Mouse (Mus musculus) forebrain, embryonic 12.5 days (tissue): ENCODE measurements around the gene Trim71. TPM values are rescaled to one million over a fixed set of nuclear protein-coding genes. Genes with fewer than 3 reads are reported as not detected.
"Not testable (repeated sequence)": the region's sequence is repeated elsewhere in the genome, so short reads cannot be mapped to it uniquely, and the experiment has no call there.

ENCODE experiments used
- ATAC-seq: fragments of 200-750 bp; cut with Nextera tagmentation; 2 replicates; pipeline ENCODE4 v1.8.0; 2017; ENCODE audit warnings: moderate TSS enrichment; ENCODE audit not compliant: low FRiP score
- H3K27ac ChIP-seq: fragments of 300-500 bp; sonication (generic); 2 replicates; pipeline ENCODE4 v1.5.1; 2016; ENCODE audit warnings: mild to moderate bottlenecking
- H3K27me3 ChIP-seq: fragments of 300-500 bp; sonication (generic); 2 replicates; pipeline ENCODE4 v1.6.1; 2016; ENCODE audit warnings: mild to moderate bottlenecking
- H3K36me3 ChIP-seq: fragments of 300-500 bp; sonication (generic); replicated peaks from 2 replicates; pipeline ENCODE4 v1.6.1; 2016; ENCODE audit warnings: mild to moderate bottlenecking
- H3K4me1 ChIP-seq: fragments of 300-500 bp; sonication (generic); 2 replicates; pipeline ENCODE4 v1.6.1; 2016
- H3K4me2 ChIP-seq: fragments of 300-500 bp; sonication (generic); 2 replicates; pipeline ENCODE4 v1.6.1; 2016; ENCODE audit warnings: mild to moderate bottlenecking, moderate library complexity
- H3K4me3 ChIP-seq: fragments of 300-500 bp; sonication (generic); replicated peaks from 2 replicates; pipeline ENCODE4 v1.5.1; 2016; ENCODE audit warnings: mild to moderate bottlenecking
- H3K9ac ChIP-seq: fragments of 300-500 bp; sonication (generic); 2 replicates; pipeline ENCODE4 v1.6.1; 2016; ENCODE audit warnings: mild to moderate bottlenecking
- H3K9me3 ChIP-seq: fragments of 300-500 bp; sonication (generic); 2 replicates; pipeline ENCODE4 v1.6.1; 2016
- WGBS: fragments of 180-500 bp; shearing (Covaris S2); methylation state at CpG from one replicate; pipeline ENCODE4 v1.1.7; 2016; 5-methylcytosine and 5-hydroxymethylcytosine counted together
- polyA plus RNA-seq: library from polyadenylated mRNA; unstranded; fragments of >200 nt; fragmentation: Nextera tagmentation; extraction: Ambion mirVana; gene quantifications from 2 replicates; pipeline ENCODE4 v1.2.1, GENCODE M21; 2016

Gene Trim71
- polyA plus RNA-seq, 1 experiment from 2014 or later: 0.52 TPM

- no peak for ATAC-seq
These were observed 30.3 kb downstream of the Trim71 start for GRCm38 (mm10) chr9:114533848-114534247.

GRCm38 (mm10) chr9:114531276-114531675 lies 32.9 kb downstream of the Trim71 start:
- no peak overlapping the region for H3K4me3 ChIP-seq
- 0 out of 2 replicates have a peak, but pooled peaks cover 3% of the 10 kb centered on the region for H3K27me3 ChIP-seq
- WGBS: 32% methylated on average over 11 of the region's 11 CpGs
- H3K36me3 ChIP-seq: no peaks in the 10 kb centered on the region
- H3K4me1 ChIP-seq: peaks cover 27% of the 10 kb centered on the region
- no peak overlapping the region for H3K9ac ChIP-seq
- no peak for ATAC-seq
- H3K4me2 ChIP-seq: no peak overlapping the region
- no peaks in the 10 kb centered on the region for H3K9me3 ChIP-seq
- no peak overlapping the region for H3K27ac ChIP-seq

More at GRCm38 (mm10) chr9:114533848-114534247, 30.3 kb downstream of the Trim71 start:
- no peak overlapping the region for H3K27ac ChIP-seq
- WGBS: 77% methylated on average over 4 of the region's 4 CpGs
- peaks cover 22% of the 10 kb centered on the region for H3K4me1 ChIP-seq
- no peaks in the 10 kb centered on the region for H3K36me3 ChIP-seq
- H3K9ac ChIP-seq: no peak overlapping the region
- H3K27me3 ChIP-seq: 0 out of 2 replicates have a peak, but pooled peaks cover 3% of the 10 kb centered on the region
- no peaks in the 10 kb centered on the region for H3K9me3 ChIP-seq
- no peak overlapping the region for H3K4me2 ChIP-seq
- no peak overlapping the region for H3K4me3 ChIP-seq

- Histone ChIP-seq H3K27ac (no peak overlapping the region), H3K36me3 (no peaks in the 10 kb centered on the region), H3K27me3 (0 out of 2 replicates have a peak, but pooled peaks cover 3% of the 10 kb centered on the region), H3K4me3 (no peak overlapping the region), H3K9me3 (no peaks in the 10 kb centered on the region), H3K4me1 (peaks cover 40% of the 10 kb centered on the region), H3K9ac (no peak overlapping the region), H3K4me2 (no peak overlapping the region)
- no peak for ATAC-seq
- 39% methylated on average over 9 of the region's 9 CpGs for WGBS
These were observed 35.5 kb downstream of the Trim71 start for GRCm38 (mm10) chr9:114528680-114529048.

- no peak overlapping the region for H3K4me3 ChIP-seq
- H3K27ac ChIP-seq: no peak overlapping the region
- ATAC-seq: peak; percentile 64
- H3K27me3 ChIP-seq: 0 out of 2 replicates have a peak, but pooled peaks cover 3% of the 10 kb centered on the region
- peaks cover 40% of the 10 kb centered on the region for H3K4me1 ChIP-seq
- WGBS: 7% methylated on average over 17 of the region's 17 CpGs
- no peaks in the 10 kb centered on the region for H3K36me3 ChIP-seq
- no peaks in the 10 kb centered on the region for H3K9me3 ChIP-seq
- H3K9ac ChIP-seq: no peak overlapping the region
- peak overlapping the region; percentile 31 for H3K4me2 ChIP-seq
These were observed 36.0 kb downstream of the Trim71 start for GRCm38 (mm10) chr9:114527992-114528679.

GRCm38 (mm10) chr9:114527085-114527484 lies 37.1 kb downstream of the Trim71 start:
- Histone ChIP-seq H3K4me3 (0 out of 2 replicates have a peak overlapping the region, but pooled peaks have one; percentile 10), H3K27ac (peak overlapping the region; percentile 26; the same call in 1 of the 2 replicates), H3K36me3 (no peaks in the 10 kb centered on the region), H3K9me3 (no peaks in the 10 kb centered on the region), H3K4me2 (peak overlapping the region; percentile 42), H3K9ac (no peak overlapping the region), H3K27me3 (0 out of 2 replicates have a peak, but pooled peaks cover 3% of the 10 kb centered on the region), H3K4me1 (peaks cover 40% of the 10 kb centered on the region)
- ATAC-seq: peak; percentile 53
- 2% methylated on average over 16 of the region's 16 CpGs for WGBS

- no peak for ATAC-seq
- peaks cover 40% of the 10 kb centered on the region for H3K4me1 ChIP-seq
- H3K9me3 ChIP-seq: no peaks in the 10 kb centered on the region
- H3K27ac ChIP-seq: peak overlapping the region; percentile 26; the same call in 1 of the 2 replicates
- H3K36me3 ChIP-seq: no peaks in the 10 kb centered on the region
- WGBS: 8% methylated on average over 8 of the region's 8 CpGs
- 0 out of 2 replicates have a peak overlapping the region, but pooled peaks have one; percentile 10 for H3K4me3 ChIP-seq
- H3K27me3 ChIP-seq: 0 out of 2 replicates have a peak, but pooled peaks cover 3% of the 10 kb centered on the region
- peak overlapping the region; percentile 42 for H3K4me2 ChIP-seq
- H3K9ac ChIP-seq: no peak overlapping the region
These were observed 37.6 kb downstream of the Trim71 start for GRCm38 (mm10) chr9:114526581-114526980.

- no peak for ATAC-seq
- Histone ChIP-seq H3K9me3 (no peaks in the 10 kb centered on the region), H3K36me3 (no peaks in the 10 kb centered on the region), H3K27ac (no peak overlapping the region; the same call in 1 of the 2 replicates), H3K4me2 (peak overlapping the region; percentile 8), H3K27me3 (0 out of 2 replicates have a peak, but pooled peaks cover 3% of the 10 kb centered on the region), H3K4me1 (peaks cover 34% of the 10 kb centered on the region), H3K9ac (no peak overlapping the region), H3K4me3 (no peak overlapping the region)
- 12% methylated on average over 8 of the region's 8 CpGs for WGBS
These were observed 38.3 kb downstream of the Trim71 start for GRCm38 (mm10) chr9:114525891-114526290.

GRCm38 (mm10) chr9:114525073-114525633 lies 39.0 kb downstream of the Trim71 start:
- WGBS: 91% methylated on average over 14 of the region's 15 CpGs
- H3K27ac ChIP-seq: no peak overlapping the region

GRCm38 (mm10) chr9:114522501-114522900 lies 41.7 kb downstream of the Trim71 start:
- 0 out of 2 replicates have a peak, but pooled peaks cover 3% of the 10 kb centered on the region for H3K27me3 ChIP-seq
- no peak overlapping the region for H3K9ac ChIP-seq
- no peak overlapping the region for H3K4me2 ChIP-seq
- WGBS: 89% methylated on average over 9 of the region's 9 CpGs
- H3K9me3 ChIP-seq: no peaks in the 10 kb centered on the region
- no peak for ATAC-seq
- no peak overlapping the region for H3K27ac ChIP-seq
- H3K4me3 ChIP-seq: no peak overlapping the region
- H3K36me3 ChIP-seq: no peaks in the 10 kb centered on the region
- peaks cover 23% of the 10 kb centered on the region for H3K4me1 ChIP-seq

More at GRCm38 (mm10) chr9:114525073-114525633, 39.0 kb downstream of the Trim71 start:
- Histone ChIP-seq H3K9ac (no peak overlapping the region), H3K9me3 (no peaks in the 10 kb centered on the region), H3K4me3 (no peak overlapping the region), H3K27me3 (0 out of 2 replicates have a peak, but pooled peaks cover 3% of the 10 kb centered on the region), H3K4me1 (peaks cover 31% of the 10 kb centered on the region), H3K4me2 (no peak overlapping the region), H3K36me3 (no peaks in the 10 kb centered on the region)
- no peak for ATAC-seq

GRCm38 (mm10) chr9:114522041-114522440 lies 42.1 kb downstream of the Trim71 start:
- Histone ChIP-seq H3K4me2 (no peak overlapping the region), H3K4me3 (no peak overlapping the region), H3K27ac (no peak overlapping the region), H3K36me3 (no peaks in the 10 kb centered on the region), H3K9me3 (no peaks in the 10 kb centered on the region), H3K4me1 (peaks cover 20% of the 10 kb centered on the region), H3K27me3 (0 out of 2 replicates have a peak, but pooled peaks cover 2% of the 10 kb centered on the region), H3K9ac (no peak overlapping the region)
- ATAC-seq: no peak
- WGBS: 57% methylated on average over 5 of the region's 5 CpGs

GRCm38 (mm10) chr9:114520529-114520928 lies 43.6 kb downstream of the Trim71 start:
- H3K9me3 ChIP-seq, H3K9ac ChIP-seq, H3K27me3 ChIP-seq, H3K4me3 ChIP-seq, H3K36me3 ChIP-seq, H3K4me1 ChIP-seq, ATAC-seq, H3K27ac ChIP-seq, H3K4me2 ChIP-seq: not testable (repeated sequence)
- 83% methylated on average over 4 of the region's 4 CpGs for WGBS

- Histone ChIP-seq H3K9me3 (peaks cover 5% of the 10 kb centered on the region), H3K4me2 (no peak overlapping the region), H3K36me3 (peaks cover 3% of the 10 kb centered on the region), H3K4me3 (no peak overlapping the region), H3K4me1 (no peaks in the 10 kb centered on the region), H3K27me3 (no peaks in the 10 kb centered on the region), H3K9ac (no peak overlapping the region), H3K27ac (no peak overlapping the region)
- 64% methylated on average over 9 of the region's 9 CpGs for WGBS
- no peak for ATAC-seq
These were observed 45.2 kb downstream of the Trim71 start for GRCm38 (mm10) chr9:114518812-114519477.
